Mouse (Mus musculus): ENCODE measurements around the gene Ppp1r35.

Ppp1r35 gene

GRCm38 (mm10) chr5:137751988-137752387, 26.7 kb upstream of the Ppp1r35 start:
- no peak for DNase-seq

- DNase-seq: peak; percentile 29
These were observed 25.4 kb upstream of the Ppp1r35 start for GRCm38 (mm10) chr5:137753111-137753832.

DNA sequence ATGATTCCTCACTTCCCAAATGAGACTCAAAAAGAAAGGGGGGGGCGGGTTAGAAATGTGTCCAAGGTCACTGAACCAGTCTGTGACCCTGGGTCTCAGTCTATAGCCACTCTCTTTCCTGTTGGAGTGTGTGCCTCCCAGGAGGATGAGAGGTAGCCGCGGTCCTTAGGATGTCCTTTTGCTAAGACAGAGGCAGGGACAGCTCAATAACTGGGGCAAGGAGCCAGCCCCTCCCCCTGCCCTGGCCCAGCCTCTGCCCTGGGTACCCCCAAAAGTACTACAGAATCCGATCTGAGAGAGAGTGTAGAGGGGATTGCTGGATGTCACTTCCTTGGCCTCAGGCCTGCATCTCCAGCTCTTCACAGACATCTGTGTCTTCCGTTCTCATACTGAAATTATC, 23.2 kb upstream of the Ppp1r35 start:
- no peak for DNase-seq

GRCm38 (mm10) chr5:137756106-137756505, 22.5 kb upstream of the Ppp1r35 start:
- DNase-seq: no peak

- DNase-seq: peak; percentile 91
These were observed 21.6 kb upstream of the Ppp1r35 start for GRCm38 (mm10) chr5:137756882-137757661.

- DNase-seq: no peak
These were observed 20.8 kb upstream of the Ppp1r35 start for GRCm38 (mm10) chr5:137757887-137758286.

DNA sequence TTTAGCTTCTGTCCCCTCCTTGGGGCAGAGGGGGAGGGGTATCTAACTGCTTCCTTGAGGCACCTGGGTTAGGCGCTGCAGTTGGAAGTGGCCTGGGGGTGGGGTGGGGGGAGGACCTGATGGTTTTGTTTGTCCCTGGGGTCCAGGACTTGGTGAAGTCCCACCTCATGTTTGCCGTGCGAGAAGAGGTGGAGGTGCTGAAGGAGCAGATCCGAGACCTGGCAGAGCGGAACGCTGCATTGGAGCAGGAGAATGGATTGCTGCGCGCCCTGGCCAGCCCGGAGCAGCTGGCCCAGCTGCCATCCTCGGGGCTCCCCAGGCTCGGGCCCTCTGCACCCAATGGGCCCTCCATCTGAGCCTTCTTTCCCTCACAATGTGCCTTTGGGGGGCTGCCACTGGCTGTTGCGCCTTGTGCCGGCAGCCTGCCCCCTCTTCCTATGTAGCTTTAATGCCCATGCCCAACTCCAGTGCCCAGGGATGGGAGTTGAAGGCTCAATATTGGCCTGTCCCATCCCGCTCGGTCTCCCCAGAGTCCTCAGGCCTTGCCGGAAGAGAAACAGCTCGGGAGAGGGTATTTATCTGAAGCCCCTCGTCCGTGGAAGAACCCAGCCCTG, 19.6 kb upstream of the Ppp1r35 start:
- DNase-seq: no peak

DNA sequence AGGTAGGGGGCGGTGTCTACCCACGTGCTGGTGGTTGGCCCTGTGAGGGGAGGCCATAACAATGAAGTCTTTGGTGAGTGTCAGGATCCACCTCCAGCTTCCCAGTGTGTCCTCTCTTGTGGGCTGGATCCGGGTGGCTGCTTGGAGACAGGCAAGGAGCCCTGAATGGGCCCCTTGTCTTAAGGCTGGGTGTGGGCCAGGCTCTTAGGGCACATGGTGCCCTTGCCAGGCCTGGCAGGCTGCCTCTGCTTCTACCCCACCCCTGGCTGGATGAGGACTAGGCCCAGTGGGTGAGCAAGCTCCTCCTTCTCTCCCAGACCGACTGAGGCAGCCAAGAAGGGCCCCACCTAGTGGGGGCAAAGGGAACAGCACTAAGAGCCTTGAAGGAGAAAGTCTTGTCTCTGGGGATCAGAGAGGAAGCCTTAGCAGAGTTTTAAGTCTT, 18.7 kb upstream of the Ppp1r35 start:
- DNase-seq: peak; percentile 88

- no peak for DNase-seq
These were observed 13.9 kb upstream of the Ppp1r35 start for GRCm38 (mm10) chr5:137764609-137765340.

GRCm38 (mm10) chr5:137766270-137766669, 12.4 kb upstream of the Ppp1r35 start:
- DNase-seq: no peak

- no peak for DNase-seq
These were observed 10.2 kb upstream of the Ppp1r35 start for GRCm38 (mm10) chr5:137768475-137768874.

DNA sequence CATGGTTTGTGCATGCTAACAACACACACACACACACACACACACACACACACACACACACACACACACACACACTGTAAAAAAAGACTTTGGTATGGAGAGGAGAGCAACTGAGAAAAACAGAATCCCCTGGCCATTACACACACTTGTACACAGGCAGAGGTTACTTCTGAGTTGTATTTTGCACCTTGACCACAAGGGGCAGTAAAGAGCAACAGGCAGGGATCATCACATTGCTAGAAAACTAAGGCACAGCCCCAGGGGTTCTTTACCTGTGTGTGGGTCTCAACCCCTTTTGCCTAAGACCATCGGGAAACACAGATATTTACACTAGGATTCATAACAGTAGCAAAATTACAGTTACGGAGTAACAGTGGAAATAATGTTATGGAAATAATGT, 7.9 kb upstream of the Ppp1r35 start:
- DNase-seq: peak; percentile 42

DNA sequence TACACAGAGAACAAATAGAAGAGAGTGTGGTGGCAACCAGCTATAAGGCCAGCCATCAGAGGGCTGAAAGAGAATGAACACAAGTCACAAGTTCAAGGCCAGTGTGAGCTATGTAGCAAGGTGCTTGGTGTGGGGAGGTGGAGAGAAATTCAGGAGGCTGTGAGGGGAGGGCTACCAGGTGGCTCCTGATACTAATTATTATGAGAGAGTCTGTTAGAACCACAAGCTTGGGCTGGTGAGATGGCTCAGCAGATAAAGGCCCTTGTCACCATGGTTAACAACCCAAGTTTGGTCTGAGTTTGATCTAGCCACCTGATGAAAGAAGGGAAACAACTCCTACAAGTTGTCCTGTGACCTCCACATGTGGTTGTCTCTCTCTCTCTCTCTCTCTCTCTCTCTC, 5.9 kb upstream of the Ppp1r35 start:
- DNase-seq: no peak

- DNase-seq: no peak
These were observed 2.9 kb upstream of the Ppp1r35 start for GRCm38 (mm10) chr5:137775587-137776290.

- no peak for DNase-seq
These were observed 2.2 kb upstream of the Ppp1r35 start for GRCm38 (mm10) chr5:137776408-137776918.

DNA sequence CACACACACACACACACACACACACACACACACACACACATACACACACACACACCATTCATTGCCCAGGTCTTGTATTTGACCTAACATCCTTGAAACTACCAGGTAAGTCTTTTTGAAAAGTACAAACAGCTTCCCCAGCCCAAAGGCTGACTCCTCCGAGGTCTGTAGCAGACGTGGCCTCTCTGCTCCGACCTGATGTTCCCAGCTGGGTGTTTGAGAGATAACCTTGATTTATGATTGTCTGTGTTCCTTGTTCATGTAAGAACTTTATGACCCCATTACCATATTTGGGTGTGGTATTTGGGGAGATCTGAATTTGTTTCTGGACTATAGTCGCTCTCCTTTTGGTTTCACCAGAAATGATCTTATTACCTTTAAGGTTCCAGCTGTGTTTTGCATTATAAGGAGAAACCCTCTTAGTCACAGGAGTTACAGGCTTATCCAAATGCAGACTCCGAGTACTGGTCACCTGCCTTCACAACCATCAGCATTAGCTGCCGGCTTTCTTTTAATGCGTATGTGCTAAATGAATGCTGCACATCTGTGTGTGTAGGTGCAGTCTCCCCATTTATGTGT, 1.3 kb upstream of the Ppp1r35 start:
- no peak for DNase-seq

- peak; percentile 40 for DNase-seq
These were observed 644 bp downstream of the Ppp1r35 start for GRCm38 (mm10) chr5:137779053-137779933.

DNA sequence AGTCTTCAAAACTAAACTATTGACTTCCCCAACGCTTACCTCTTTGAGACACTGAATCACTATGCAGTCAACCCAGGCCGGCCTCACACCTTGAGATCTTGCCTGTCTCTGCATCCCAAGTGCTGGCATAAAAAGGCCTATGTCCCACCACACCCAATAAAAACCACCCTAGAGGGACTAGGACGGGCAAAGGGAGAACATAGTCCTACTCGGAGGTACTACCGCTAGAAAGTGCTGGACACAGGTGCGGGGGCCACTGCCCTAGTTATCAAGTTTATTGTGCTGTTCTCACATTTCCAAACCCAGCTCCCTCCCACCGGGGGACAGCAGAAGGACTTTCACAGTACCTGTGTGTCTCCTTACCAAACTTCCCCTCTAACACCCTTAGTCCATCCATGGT, 3.0 kb downstream of the Ppp1r35 start:
- DNase-seq: no peak

DNA sequence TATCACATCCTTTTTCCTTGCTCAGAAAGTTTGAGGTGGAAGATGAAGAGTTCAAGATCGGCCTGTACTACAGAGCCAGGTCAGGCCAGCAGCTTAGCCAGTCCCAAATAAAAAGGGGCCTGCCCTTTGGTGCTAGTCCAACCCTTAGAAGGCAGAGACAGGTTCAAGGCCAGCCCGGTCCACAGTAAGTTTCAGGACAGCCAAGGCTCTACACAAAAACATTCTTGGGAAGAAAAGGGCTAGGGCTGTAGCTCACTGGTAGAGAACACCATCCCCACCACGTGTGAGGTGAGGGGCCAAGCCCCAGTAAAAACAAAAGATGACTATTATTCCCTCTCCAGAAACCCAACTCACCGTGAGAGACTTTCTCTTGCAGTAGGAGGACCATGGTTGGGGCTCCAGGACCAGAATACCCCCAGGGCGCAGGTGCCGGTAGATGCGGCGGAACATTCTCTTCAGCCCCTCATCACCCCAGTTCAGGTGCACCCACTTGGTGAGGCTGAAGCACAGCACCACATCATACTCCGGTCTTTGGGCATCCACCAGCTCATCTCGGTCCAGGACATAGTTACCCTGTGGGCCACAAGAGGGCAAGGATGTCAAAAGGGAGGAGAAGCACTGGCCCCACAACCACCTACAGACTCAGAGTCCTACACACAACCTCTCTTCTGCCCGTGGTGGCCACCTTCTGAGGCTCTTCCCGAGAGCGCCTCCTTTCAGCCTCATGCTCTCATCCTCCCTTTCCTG, 4.3 kb downstream of the Ppp1r35 start:
- DNase-seq: no peak

Data from lung, postnatal 14 days (tissue).